Mouse (Mus musculus): ENCODE results near the gene Aamp.
"Not testable (repeated sequence)": the region's sequence is repeated elsewhere in the genome, so short reads cannot be mapped to it uniquely, and the experiment has no call there.

Aamp gene

GRCm38 (mm10) chr1:74300347-74301110, 16.0 kb upstream of the Aamp start:
- no peak for DNase-seq (ENCODE audit: low spot score in 2 of 2)

GRCm38 (mm10) chr1:74298996-74299395, 14.5 kb upstream of the Aamp start:
- DNase-seq (ENCODE audit: low spot score in 2 of 2) = no peak

GRCm38 (mm10) chr1:74298157-74298750, 13.7 kb upstream of the Aamp start:
- DNase-seq (ENCODE audit: low spot score in 2 of 2) = no peak

GRCm38 (mm10) chr1:74297269-74297668, 12.7 kb upstream of the Aamp start:
- DNase-seq (ENCODE audit: low spot score in 2 of 2) = no peak

- no peak for DNase-seq (ENCODE audit: low spot score in 2 of 2)
Measured at GRCm38 (mm10) chr1:74296477-74296876, 11.9 kb upstream of the Aamp start.

GRCm38 (mm10) chr1:74295456-74296171, 11.1 kb upstream of the Aamp start:
- peak; percentile 80 to 87 for DNase-seq (ENCODE audit: low spot score in 2 of 2)

GRCm38 (mm10) chr1:74294733-74295455, 10.4 kb upstream of the Aamp start:
- no peak for DNase-seq (ENCODE audit: low spot score in 2 of 2)

GRCm38 (mm10) chr1:74294090-74294643, 9.6 kb upstream of the Aamp start:
- DNase-seq (ENCODE audit: low spot score in 2 of 2) = no peak

GRCm38 (mm10) chr1:74293306-74293960, 8.9 kb upstream of the Aamp start:
- DNase-seq (ENCODE audit: low spot score in 2 of 2) = no peak

GRCm38 (mm10) chr1:74292331-74293020, 7.9 kb upstream of the Aamp start:
- no peak for DNase-seq (ENCODE audit: low spot score in 2 of 2)

GRCm38 (mm10) chr1:74290141-74290540, 5.6 kb upstream of the Aamp start:
- no peak for DNase-seq (ENCODE audit: low spot score in 2 of 2)

- DNase-seq (ENCODE audit: low spot score in 2 of 2) = no peak
Measured at GRCm38 (mm10) chr1:74289740-74290139, 5.2 kb upstream of the Aamp start.

GRCm38 (mm10) chr1:74289248-74289647, 4.7 kb upstream of the Aamp start:
- no peak for DNase-seq (ENCODE audit: low spot score in 2 of 2)

GRCm38 (mm10) chr1:74288327-74288726, 3.8 kb upstream of the Aamp start:
- DNase-seq (ENCODE audit: low spot score in 2 of 2) = no peak

- not testable (repeated sequence) for DNase-seq (ENCODE audit: low spot score in 2 of 2)
Measured at GRCm38 (mm10) chr1:74286869-74287607, 2.5 kb upstream of the Aamp start.

- DNase-seq (ENCODE audit: low spot score in 2 of 2) = no peak
Measured at GRCm38 (mm10) chr1:74285212-74286010, 873 bp upstream of the Aamp start.

- DNase-seq (ENCODE audit: low spot score in 2 of 2) = peak; percentile 27 to 48
Measured at GRCm38 (mm10) chr1:74283686-74284463, 663 bp downstream of the Aamp start.

- no peak for DNase-seq (ENCODE audit: low spot score in 2 of 2)
Measured at GRCm38 (mm10) chr1:74282896-74283625, 1.5 kb downstream of the Aamp start.
